Mouse (Mus musculus) midbrain, embryonic 14.5 days (tissue): ENCODE results near the gene Rbmx. TPM values are rescaled to one million over a fixed set of nuclear protein-coding genes. Genes with fewer than 3 reads are reported as not detected.

Source experiments
- ATAC-seq: fragments of 200-750 bp; cut with Nextera tagmentation; 2 replicates; pipeline ENCODE4 v1.8.0; 2017; ENCODE audit warnings: moderate number of reproducible peaks, moderate library complexity; ENCODE audit not compliant: low FRiP score, low TSS enrichment
- DNase-seq: peaks from one replicate; pipeline ENCODE4 v3.0.0-alpha.2; 2015
- H3K27ac ChIP-seq: fragments of 300-500 bp; sonication (generic); replicated peaks from 2 replicates; pipeline ENCODE4 v1.5.1; 2014; ENCODE audit warnings: mild to moderate bottlenecking, low read depth, low read length, moderate library complexity
- H3K27me3 ChIP-seq: fragments of 300-500 bp; sonication (generic); 2 replicates; pipeline ENCODE4 v1.6.1; 2014; ENCODE audit warnings: low read length, control low read depth, mixed read lengths; ENCODE audit not compliant: control insufficient read depth, insufficient read depth
- H3K36me3 ChIP-seq: fragments of 300-500 bp; sonication (generic); 2 replicates; pipeline ENCODE4 v1.6.1; 2014; ENCODE audit warnings: low read length, control low read depth; ENCODE audit not compliant: control insufficient read depth, insufficient read depth
- H3K4me1 ChIP-seq: fragments of 300-500 bp; sonication (generic); 2 replicates; pipeline ENCODE4 v1.6.1; 2014; ENCODE audit warnings: mild to moderate bottlenecking, antibody characterized with exemption, low read length, control low read depth; ENCODE audit not compliant: control insufficient read depth, insufficient read depth
- H3K4me2 ChIP-seq: fragments of 300-500 bp; sonication (generic); 2 replicates; pipeline ENCODE4 v1.6.1; 2014; ENCODE audit warnings: mild to moderate bottlenecking, low read length, moderate library complexity
- H3K4me3 ChIP-seq: fragments of 300-500 bp; sonication (generic); replicated peaks from 2 replicates; pipeline ENCODE4 v1.5.1; 2014; ENCODE audit warnings: low read depth, low read length
- H3K9ac ChIP-seq: fragments of 300-500 bp; sonication (generic); replicated peaks from 2 replicates; pipeline ENCODE4 v1.6.1; 2014; ENCODE audit warnings: mild to moderate bottlenecking, low read length, moderate library complexity
- H3K9me3 ChIP-seq: fragments of 300-500 bp; sonication (generic); 2 replicates; pipeline ENCODE4 v1.6.1; 2016; ENCODE audit warnings: low read length, control low read depth, mixed read lengths; ENCODE audit not compliant: control insufficient read depth
- WGBS: fragments of 180-500 bp; shearing (Covaris S2); extraction: QIAGEN DNeasy Blood & Tissue Kit; methylation state at CpG from one replicate; pipeline ENCODE4 v1.1.7; 2014; 5-methylcytosine and 5-hydroxymethylcytosine counted together
- polyA plus RNA-seq: library from polyadenylated mRNA; unstranded; fragments of >200 nt; fragmentation: Nextera tagmentation; extraction: Ambion mirVana; gene quantifications from 2 replicates; pipeline ENCODE4 v1.2.1, GENCODE M21; 2014

Gene Rbmx
- polyA plus RNA-seq, 1 experiment from 2014 or later, result 248 TPM

DNA sequence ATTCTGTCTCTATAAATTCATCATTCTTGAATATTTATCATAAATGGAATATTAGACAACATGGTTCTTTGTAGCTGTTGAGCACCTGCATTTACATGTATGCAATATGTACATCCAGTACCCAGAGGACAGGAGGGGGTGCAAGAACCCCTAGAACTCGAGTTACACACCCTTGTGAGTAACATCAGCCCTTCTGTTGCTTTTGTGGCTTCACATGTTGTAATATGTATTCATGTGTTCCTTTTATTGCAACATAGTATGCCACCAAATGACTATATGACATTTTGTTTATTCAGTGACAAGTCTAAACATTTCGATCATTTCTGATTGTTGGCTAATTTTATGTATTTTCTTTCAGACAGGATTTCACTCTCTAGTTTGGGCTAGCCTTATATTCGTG, 15.7 kb downstream of the Rbmx start:
- Histone ChIP-seq H3K9ac (no peak overlapping the region), H3K9me3 (no peaks in the 10 kb centered on the region), H3K27ac (no peak overlapping the region), H3K4me3 (no peak overlapping the region), H3K36me3 (peaks cover 37% of the 10 kb centered on the region), H3K4me1 (no peaks in the 10 kb centered on the region), H3K27me3 (no peaks in the 10 kb centered on the region), H3K4me2 (no peak overlapping the region)
- ATAC-seq (no peak), DNase-seq (no peak)
- 82% methylated on average over 3 of the region's 3 CpGs for WGBS

DNA sequence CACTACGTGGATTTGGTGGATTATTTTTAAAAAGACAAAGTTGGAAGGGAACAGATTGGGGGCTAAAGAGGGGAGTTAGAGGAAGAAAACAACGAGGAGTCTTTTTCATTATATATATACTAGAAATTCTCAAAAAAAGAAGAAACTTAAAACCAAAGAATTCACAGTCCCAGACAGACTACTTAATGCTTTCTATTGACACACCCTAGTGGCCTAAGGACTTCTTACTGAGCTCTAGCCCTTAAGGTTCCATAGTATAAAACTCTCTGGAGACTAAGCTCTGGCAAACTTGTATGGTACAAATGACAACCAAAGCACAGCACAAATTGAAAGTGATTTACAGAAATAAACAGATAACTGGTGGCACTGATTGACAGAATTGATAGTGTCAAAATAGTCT, 18.8 kb downstream of the Rbmx start:
- Histone ChIP-seq H3K27me3 (no peaks in the 10 kb centered on the region), H3K36me3 (peaks cover 19% of the 10 kb centered on the region), H3K9ac (no peak overlapping the region), H3K4me3 (no peak overlapping the region), H3K4me2 (no peak overlapping the region), H3K4me1 (no peaks in the 10 kb centered on the region), H3K27ac (no peak overlapping the region), H3K9me3 (no peaks in the 10 kb centered on the region)
- 91% methylated on average over 2 of the region's 2 CpGs for WGBS
- no peak for ATAC-seq
- DNase-seq, result no peak

- no peak overlapping the region for H3K4me2 ChIP-seq
- H3K4me1 ChIP-seq, result no peaks in the 10 kb centered on the region
- H3K27ac ChIP-seq, result no peak overlapping the region
- no peaks in the 10 kb centered on the region for H3K27me3 ChIP-seq
- no peaks in the 10 kb centered on the region for H3K9me3 ChIP-seq
- peaks cover 15% of the 10 kb centered on the region for H3K36me3 ChIP-seq
- no peak overlapping the region for H3K9ac ChIP-seq
- 87% methylated on average over 2 of the region's 2 CpGs for WGBS
- H3K4me3 ChIP-seq, result no peak overlapping the region
- DNase-seq, result no peak
- no peak for ATAC-seq
Measured at GRCm38 (mm10) chrX:57373543-57373942, 19.3 kb downstream of the Rbmx start.

- H3K27me3 ChIP-seq, result no peaks in the 10 kb centered on the region
- WGBS, result 83% methylated on average over 4 of the region's 4 CpGs
- ATAC-seq, result no peak
- no peaks in the 10 kb centered on the region for H3K4me1 ChIP-seq
- DNase-seq, result no peak
- no peak overlapping the region for H3K4me2 ChIP-seq
- no peak overlapping the region for H3K9ac ChIP-seq
- H3K4me3 ChIP-seq, result no peak overlapping the region
- H3K9me3 ChIP-seq, result no peaks in the 10 kb centered on the region
- H3K27ac ChIP-seq, result no peak overlapping the region
- H3K36me3 ChIP-seq, result peaks cover 12% of the 10 kb centered on the region
Measured at GRCm38 (mm10) chrX:57372965-57373364, 19.9 kb downstream of the Rbmx start.

DNA sequence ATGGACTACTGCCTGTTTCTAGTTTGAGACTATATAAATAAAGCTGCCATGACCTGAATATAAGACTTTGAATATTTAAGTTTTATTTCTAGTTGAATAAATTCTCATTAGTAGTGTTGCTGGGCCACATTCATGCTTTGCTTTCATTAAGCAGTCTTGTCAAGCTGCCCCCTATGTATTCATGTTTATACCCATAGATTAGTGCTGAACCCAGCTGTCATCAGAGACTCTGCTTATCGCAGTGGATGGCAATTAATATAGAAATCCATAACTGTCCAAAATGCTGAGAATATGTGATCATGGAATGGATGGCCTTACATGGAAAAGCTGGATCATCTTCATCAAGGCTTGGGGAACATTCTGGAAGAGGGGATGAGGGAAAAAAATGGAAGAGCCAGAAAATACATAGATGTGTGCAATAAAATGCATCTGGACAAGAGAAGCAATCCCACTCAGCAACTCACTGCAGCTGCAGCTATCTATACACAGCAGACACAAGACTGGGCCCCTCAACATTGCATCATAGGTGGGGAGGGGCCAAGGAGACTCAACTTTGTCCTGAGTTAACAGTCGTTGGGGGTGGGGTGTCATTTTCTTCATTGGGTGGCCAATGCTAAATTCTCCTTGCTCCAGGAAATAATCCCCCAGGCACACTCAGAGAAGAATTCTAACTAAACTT, 27.8 kb downstream of the Rbmx start:
- Histone ChIP-seq H3K27ac (no peak overlapping the region), H3K36me3 (no peaks in the 10 kb centered on the region), H3K9ac (no peak overlapping the region), H3K9me3 (no peaks in the 10 kb centered on the region), H3K4me1 (no peaks in the 10 kb centered on the region), H3K27me3 (no peaks in the 10 kb centered on the region), H3K4me3 (no peak overlapping the region), H3K4me2 (no peak overlapping the region)
- no peak for DNase-seq
- ATAC-seq, result no peak
- 78% methylated on average over 2 of the region's 2 CpGs for WGBS

- no peak overlapping the region for H3K27ac ChIP-seq
- ATAC-seq, result no peak
- no peaks in the 10 kb centered on the region for H3K36me3 ChIP-seq
- DNase-seq, result no peak
- H3K4me2 ChIP-seq, result no peak overlapping the region
- H3K9me3 ChIP-seq, result no peaks in the 10 kb centered on the region
- no peak overlapping the region for H3K4me3 ChIP-seq
- H3K9ac ChIP-seq, result no peak overlapping the region
- H3K4me1 ChIP-seq, result no peaks in the 10 kb centered on the region
- WGBS, result 64% methylated on average over 1 of the region's 1 CpGs
- no peaks in the 10 kb centered on the region for H3K27me3 ChIP-seq
Measured at GRCm38 (mm10) chrX:57359316-57359715, 33.5 kb downstream of the Rbmx start.

DNA sequence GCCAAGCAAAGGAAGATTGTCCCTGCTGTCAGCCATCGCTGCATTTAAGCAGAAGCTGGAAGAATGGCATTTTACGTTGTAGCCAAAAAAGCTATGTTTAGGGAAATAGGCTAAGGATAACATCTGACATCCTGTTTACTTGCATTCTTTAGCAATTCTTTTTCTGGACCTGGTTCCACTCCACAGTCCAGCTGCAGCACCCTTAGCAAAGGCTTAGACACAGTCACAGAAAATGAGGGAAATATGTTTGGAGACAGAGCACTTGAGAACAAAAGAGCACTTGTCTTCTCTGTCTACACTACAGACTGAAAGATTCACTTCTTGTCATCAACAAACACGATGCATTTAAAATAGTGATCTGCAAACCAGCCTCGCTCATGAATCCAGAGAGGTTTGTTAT, 53.6 kb downstream of the Rbmx start:
- Histone ChIP-seq H3K4me3 (no peak overlapping the region), H3K9me3 (no peaks in the 10 kb centered on the region), H3K4me1 (no peaks in the 10 kb centered on the region), H3K27me3 (no peaks in the 10 kb centered on the region), H3K9ac (no peak overlapping the region), H3K36me3 (no peaks in the 10 kb centered on the region), H3K4me2 (no peak overlapping the region), H3K27ac (no peak overlapping the region)
- DNase-seq (no peak), ATAC-seq (no peak)
- WGBS, result 77% methylated on average over 4 of the region's 4 CpGs

GRCm38 (mm10) chrX:57338371-57339211, 54.2 kb downstream of the Rbmx start, which contains the start of gene Arhgef6:
TSS of gene Arhgef6 (minus strand) at chrX:57338729.
- H3K4me2 ChIP-seq, result no peak within 1 kb of the TSS
- H3K9ac ChIP-seq, result no peak within 1 kb of the TSS
- H3K36me3 ChIP-seq, result no peaks in the 10 kb centered on the region
- WGBS, result 75% methylated on average over 18 of the region's 18 CpGs
- H3K27me3 ChIP-seq, result no peaks in the 10 kb centered on the region
- H3K4me3 ChIP-seq, result no peak within 1 kb of the TSS
- no peak for ATAC-seq
- DNase-seq, result peak; percentile 2
- no peak within 1 kb of the TSS for H3K27ac ChIP-seq
- no peaks in the 10 kb centered on the region for H3K9me3 ChIP-seq
- H3K4me1 ChIP-seq, result no peaks in the 10 kb centered on the region

- DNase-seq, result no peak
- H3K4me3 ChIP-seq, result no peak overlapping the region
- no peak overlapping the region for H3K4me2 ChIP-seq
- H3K27ac ChIP-seq, result no peak overlapping the region
- H3K27me3 ChIP-seq, result no peaks in the 10 kb centered on the region
- no peaks in the 10 kb centered on the region for H3K9me3 ChIP-seq
- ATAC-seq, result no peak
- H3K4me1 ChIP-seq, result no peaks in the 10 kb centered on the region
- no peaks in the 10 kb centered on the region for H3K36me3 ChIP-seq
- H3K9ac ChIP-seq, result no peak overlapping the region
Measured at GRCm38 (mm10) chrX:57337582-57337981, 55.3 kb downstream of the Rbmx start.
